Mouse (Mus musculus) activated CD4-positive, CD25-positive, alpha-beta regulatory T cell (primary cell): ENCODE data around the gene Tssk6. TPM values are rescaled to one million over a fixed set of nuclear protein-coding genes. Genes with fewer than 3 reads are reported as not detected.

ENCODE experiments used
- polyA plus RNA-seq, 2 experiments: library from polyadenylated mRNA; unstranded; fragments of 100-300 nt; shearing (Covaris generic); gene quantifications; one replicate each; pipeline ENCODE4 v1.2.1; 2017

Tssk6 gene
- 1 to 10 TPM; 3.7 to 5.4 TPM for polyA plus RNA-seq

GRCm38 (mm10) chr8:69902163-69903062, at the start of gene Tssk6, which contains the start of the genes Ndufa13 and Yjefn3:
Tssk6 (plus strand) TSS chr8:69902184.
Ndufa13 (minus strand) TSS chr8:69902558.
Yjefn3 (minus strand) TSS chr8:69902712.

GRCm38 (mm10) chr8:69887289-69888243, 14.4 kb upstream of the Tssk6 start, which contains the start of gene Cilp2:
Cilp2 (minus strand) TSS chr8:69887687.

Other genes with a start within 250 kb of the Tssk6 start
- under 1 TPM; 0.05 to 0.76 TPM for gene Zfp964, start 247.7 kb upstream of the Tssk6 start, polyA plus RNA-seq
- 10 to 100 TPM; 43.9 to 46.1 TPM for gene Zfp869, start 191.5 kb upstream of the Tssk6 start, polyA plus RNA-seq
- 1 to 10 TPM; 6.7 to 7.0 TPM for gene Zfp963, start 152.2 kb upstream of the Tssk6 start, polyA plus RNA-seq
- gene Gm20422, start 127.3 kb upstream of the Tssk6 start, polyA plus RNA-seq = 1 to 10 TPM in 1 of 2 experiments, not detected in 1; 1.5 TPM
- 10 to 100 TPM; 69.0 to 89.0 TPM for gene Atp13a1, start 111.0 kb upstream of the Tssk6 start, polyA plus RNA-seq
- gene Zfp866, start 111.0 kb upstream of the Tssk6 start, polyA plus RNA-seq = 10 to 100 TPM; 26.1 to 26.9 TPM
- 100 to 1,000 TPM; 107 to 114 TPM for gene Gmip, start 93.5 kb upstream of the Tssk6 start, polyA plus RNA-seq
- gene Lpar2, start 79.8 kb upstream of the Tssk6 start, polyA plus RNA-seq = under 1 TPM; 0.37 to 0.45 TPM
- 10 to 100 TPM; 10.4 to 18.6 TPM for gene Pbx4, start 69.7 kb upstream of the Tssk6 start, polyA plus RNA-seq
- under 1 TPM; 0.14 to 0.30 TPM for gene Cilp2, start 14.5 kb upstream of the Tssk6 start, polyA plus RNA-seq
- gene Ndufa13, start 374 bp downstream of the Tssk6 start, polyA plus RNA-seq = 100 to 1,000 TPM; 207 TPM
- 1 to 10 TPM in 1 of 2 experiments, under 1 TPM in 1; 0.80 to 3.1 TPM for gene Yjefn3, start 528 bp downstream of the Tssk6 start, polyA plus RNA-seq
- 100 to 1,000 TPM in 1 of 2 experiments, 10 to 100 TPM in 1; 90.0 to 122 TPM for gene Gatad2a, start 94.2 kb downstream of the Tssk6 start, polyA plus RNA-seq
- 10 to 100 TPM; 65.7 to 80.1 TPM for gene Mau2, start 140.6 kb downstream of the Tssk6 start, polyA plus RNA-seq
- gene Sugp1, start 140.6 kb downstream of the Tssk6 start, polyA plus RNA-seq = 10 to 100 TPM; 57.2 to 63.2 TPM
- under 1 TPM in 1 of 2 experiments, not detected in 1; 0.30 TPM for gene Tm6sf2, start 170.7 kb downstream of the Tssk6 start, polyA plus RNA-seq
- not detected for gene Hapln4, start 181.3 kb downstream of the Tssk6 start, polyA plus RNA-seq
- under 1 TPM in 1 of 2 experiments, not detected in 1; 0.10 TPM for gene Ncan, start 218.7 kb downstream of the Tssk6 start, polyA plus RNA-seq
- gene Nr2c2ap, start 229.1 kb downstream of the Tssk6 start, polyA plus RNA-seq = 10 to 100 TPM; 38.4 to 61.7 TPM
- gene Rfxank, start 237.0 kb downstream of the Tssk6 start, polyA plus RNA-seq = 10 to 100 TPM; 25.1 to 31.2 TPM
- 10 to 100 TPM; 55.4 to 79.7 TPM for gene Borcs8, start 237.3 kb downstream of the Tssk6 start, polyA plus RNA-seq
- gene Mef2b, start 237.5 kb downstream of the Tssk6 start, polyA plus RNA-seq = 1 to 10 TPM in 1 of 2 experiments, under 1 TPM in 1; 0.81 to 1.1 TPM